Mouse (Mus musculus): ENCODE measurements around the gene Foxd2. TPM values are rescaled to one million over a fixed set of nuclear protein-coding genes. Genes with fewer than 3 reads are reported as not detected.

The Foxd2 gene
- polyA plus RNA-seq, 2 experiments: 1.2 to 3.9 TPM

- Histone ChIP-seq H3K36me3 (ENCODE audit: control insufficient read depth, insufficient read depth, low read length) (no peaks in the 10 kb centered on the region), H3K9me3 (ENCODE audit: control insufficient read depth, low read length) (no peaks in the 10 kb centered on the region), H3K27me3 (ENCODE audit: control insufficient read depth, insufficient read depth, low read length) (peaks cover 95% of the 10 kb centered on the region), H3K4me1 (ENCODE audit: control insufficient read depth, insufficient read depth, low read length) (peaks cover 3% of the 10 kb centered on the region; the same call in 1 of the 2 replicates), H3K9ac (ENCODE audit: low read depth, low read length, severe bottlenecking) (no peak overlapping the region), H3K4me2 (replicated peaks; ENCODE audit: low read depth, low read length, severe bottlenecking) (no peak overlapping the region), H3K4me3 (replicated peaks; ENCODE audit: low read length) (0 out of 2 replicates have a peak overlapping the region, but pooled peaks have one; percentile 5), H3K27ac (replicated peaks; ENCODE audit: low read depth, low read length) (no peak overlapping the region)
- 4% methylated on average over 13 of the region's 13 CpGs for WGBS
- TF ChIP-seq POLR2A (IDR thresholded peaks at IDR 0.05; ENCODE audit: borderline replicate concordance, extremely low read depth, insufficient read depth, insufficient read length): no peak
- no peak for ATAC-seq (ENCODE audit: low FRiP score, low read depth)
- peak; percentile 76 for DNase-seq (ENCODE audit: low spot score)
Observed at GRCm38 (mm10) chr4:114913594-114913962, 4.9 kb upstream of the Foxd2 start.

- 0 out of 2 replicates have a peak overlapping the region, but pooled peaks have one; percentile 5 for H3K4me3 ChIP-seq (replicated peaks; ENCODE audit: low read length)
- DNase-seq (ENCODE audit: low spot score) (no peak), ATAC-seq (ENCODE audit: low FRiP score, low read depth) (no peak)
- H3K9me3 ChIP-seq (ENCODE audit: control insufficient read depth, low read length): no peaks in the 10 kb centered on the region
- no peak overlapping the region for H3K9ac ChIP-seq (ENCODE audit: low read depth, low read length, severe bottlenecking)
- H3K4me1 ChIP-seq (ENCODE audit: control insufficient read depth, insufficient read depth, low read length): peaks cover 5% of the 10 kb centered on the region; the same call in 1 of the 2 replicates
- H3K36me3 ChIP-seq (ENCODE audit: control insufficient read depth, insufficient read depth, low read length): no peaks in the 10 kb centered on the region
- no peak for TF ChIP-seq POLR2A (IDR thresholded peaks at IDR 0.05; ENCODE audit: borderline replicate concordance, extremely low read depth, insufficient read depth, insufficient read length)
- H3K4me2 ChIP-seq (replicated peaks; ENCODE audit: low read depth, low read length, severe bottlenecking): peak overlapping the region; percentile 21; the same call in 1 of the 2 replicates
- H3K27me3 ChIP-seq (ENCODE audit: control insufficient read depth, insufficient read depth, low read length): peaks cover 95% of the 10 kb centered on the region
- no peak overlapping the region for H3K27ac ChIP-seq (replicated peaks; ENCODE audit: low read depth, low read length)
- WGBS: 5% methylated on average over 35 of the region's 35 CpGs
Observed at GRCm38 (mm10) chr4:114912705-114913593, 4.3 kb upstream of the Foxd2 start.

DNA sequence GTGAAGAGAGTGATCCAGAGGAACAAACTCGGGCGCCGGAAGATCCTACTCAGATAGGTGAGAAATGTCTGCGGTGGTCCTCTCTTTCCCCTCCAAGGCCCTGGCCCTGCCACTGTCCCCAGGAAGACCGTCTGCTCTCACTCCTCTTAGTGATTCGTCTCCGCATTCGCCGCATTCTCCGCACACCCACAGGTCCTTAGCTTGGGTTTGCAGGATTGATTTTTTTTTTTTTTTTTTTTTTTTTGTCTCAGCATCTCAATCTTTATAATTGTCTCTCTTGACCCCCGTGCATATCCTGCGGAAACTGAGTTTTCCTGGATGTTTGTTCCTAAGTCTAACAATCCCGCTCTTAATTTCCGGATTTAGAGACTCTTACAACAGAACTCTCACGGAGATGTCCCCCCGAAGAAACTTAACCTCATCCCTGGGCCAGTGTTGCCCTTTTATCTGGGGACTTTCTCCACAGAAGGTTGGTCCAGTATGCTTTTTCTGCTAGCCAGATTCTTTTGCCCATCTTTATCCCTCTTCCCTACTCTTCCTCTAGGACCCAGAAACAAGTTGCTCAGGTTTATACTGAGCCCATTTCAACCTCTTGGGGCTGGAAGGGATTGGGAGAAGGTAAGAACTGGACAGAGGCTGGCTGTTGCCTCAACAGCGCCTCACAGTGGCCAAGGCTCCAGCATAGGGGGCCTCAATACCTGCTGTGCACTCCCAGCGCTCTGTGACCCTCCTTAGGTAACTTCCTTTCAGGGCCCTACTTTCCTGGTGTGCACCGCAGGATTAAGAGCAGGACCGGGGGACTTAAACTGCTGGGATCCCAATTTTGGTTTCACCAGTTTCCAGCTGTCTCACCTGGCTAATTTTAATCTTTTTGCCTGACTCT, 1.2 kb upstream of the Foxd2 start:
- ATAC-seq (ENCODE audit: low FRiP score, low read depth): no peak
- 0 out of 2 replicates have a peak overlapping the region, but pooled peaks have one; percentile 65 for H3K9ac ChIP-seq (ENCODE audit: low read depth, low read length, severe bottlenecking)
- H3K4me2 ChIP-seq (replicated peaks; ENCODE audit: low read depth, low read length, severe bottlenecking): peak overlapping the region; percentile 78
- no peaks in the 10 kb centered on the region for H3K36me3 ChIP-seq (ENCODE audit: control insufficient read depth, insufficient read depth, low read length)
- DNase-seq (ENCODE audit: low spot score): no peak
- no peak for TF ChIP-seq POLR2A (IDR thresholded peaks at IDR 0.05; ENCODE audit: borderline replicate concordance, extremely low read depth, insufficient read depth, insufficient read length)
- H3K27me3 ChIP-seq (ENCODE audit: control insufficient read depth, insufficient read depth, low read length): peaks cover 99% of the 10 kb centered on the region
- no peak overlapping the region for H3K27ac ChIP-seq (replicated peaks; ENCODE audit: low read depth, low read length)
- peak overlapping the region; percentile 57 for H3K4me3 ChIP-seq (replicated peaks; ENCODE audit: low read length)
- no peaks in the 10 kb centered on the region for H3K9me3 ChIP-seq (ENCODE audit: control insufficient read depth, low read length)
- peaks cover 5% of the 10 kb centered on the region; the same call in 1 of the 2 replicates for H3K4me1 ChIP-seq (ENCODE audit: control insufficient read depth, insufficient read depth, low read length)
- 3% methylated on average over 20 of the region's 20 CpGs for WGBS

DNA sequence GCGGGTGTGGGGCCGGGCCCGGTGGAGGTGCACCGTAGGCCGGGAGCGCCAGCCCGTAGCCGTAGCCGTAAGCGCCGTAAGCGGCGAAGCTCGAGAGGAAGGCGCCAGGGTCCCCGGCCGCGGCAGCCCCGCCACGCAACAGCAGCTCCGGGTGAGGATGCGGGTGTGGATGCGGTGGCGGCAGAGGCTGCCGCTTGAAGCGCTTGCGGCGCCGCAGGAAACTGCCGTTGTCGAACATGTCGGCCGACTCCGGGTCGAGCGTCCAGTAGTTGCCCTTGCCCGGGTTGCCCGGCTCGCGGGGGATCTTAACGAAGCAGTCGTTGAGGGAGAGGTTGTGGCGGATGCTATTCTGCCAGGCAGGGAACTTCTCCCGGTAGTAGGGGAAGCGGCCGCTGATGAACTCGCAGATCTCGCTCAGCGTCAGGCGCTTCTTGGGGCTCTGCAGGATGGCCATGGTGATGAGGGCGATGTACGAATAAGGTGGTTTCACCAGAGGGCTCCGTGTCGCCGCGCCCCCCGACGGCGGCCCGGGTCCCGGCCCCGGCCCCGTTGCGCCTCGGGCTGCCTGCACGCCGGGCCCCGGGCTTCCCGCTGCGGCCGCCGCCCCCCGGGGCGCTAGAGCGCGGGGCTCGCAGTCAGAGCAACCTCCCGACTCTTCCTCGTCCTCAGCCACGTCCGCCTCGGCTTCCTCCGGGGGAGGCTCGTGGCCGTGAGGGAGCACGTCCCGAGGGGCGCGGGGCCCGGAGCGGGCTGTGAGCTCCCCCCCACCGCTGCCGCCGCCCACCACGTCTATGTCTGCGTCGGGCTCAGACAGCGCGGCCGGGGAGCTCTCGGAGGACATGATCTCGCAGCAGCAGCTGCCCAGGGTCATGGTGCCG, 483 bp downstream of the Foxd2 start:
- 0 out of 2 replicates have a peak overlapping the region, but pooled peaks have one; percentile 55 for H3K27ac ChIP-seq (replicated peaks; ENCODE audit: low read depth, low read length)
- H3K36me3 ChIP-seq (ENCODE audit: control insufficient read depth, insufficient read depth, low read length): no peaks in the 10 kb centered on the region
- H3K27me3 ChIP-seq (ENCODE audit: control insufficient read depth, insufficient read depth, low read length): peaks cover 99% of the 10 kb centered on the region
- TF ChIP-seq POLR2A (IDR thresholded peaks at IDR 0.05; ENCODE audit: borderline replicate concordance, extremely low read depth, insufficient read depth, insufficient read length): no peak
- DNase-seq (ENCODE audit: low spot score) (no peak), ATAC-seq (ENCODE audit: low FRiP score, low read depth) (no peak; the same call in 1 of the 2 replicates)
- 2% methylated on average over 51 of the region's 103 CpGs for WGBS
- peak overlapping the region; percentile 57 for H3K4me3 ChIP-seq (replicated peaks; ENCODE audit: low read length)
- H3K4me2 ChIP-seq (replicated peaks; ENCODE audit: low read depth, low read length, severe bottlenecking): peak overlapping the region; percentile 78
- H3K9me3 ChIP-seq (ENCODE audit: control insufficient read depth, low read length): no peaks in the 10 kb centered on the region
- H3K4me1 ChIP-seq (ENCODE audit: control insufficient read depth, insufficient read depth, low read length): 0 out of 2 replicates have a peak, but pooled peaks cover 2% of the 10 kb centered on the region
- H3K9ac ChIP-seq (ENCODE audit: low read depth, low read length, severe bottlenecking): peak overlapping the region; percentile 65
